Mouse (Mus musculus) forebrain, embryonic 14.5 days (tissue): ENCODE data around the gene Sf3a1. TPM values are rescaled to one million over a fixed set of nuclear protein-coding genes. Genes with fewer than 3 reads are reported as not detected.
"Not testable (repeated sequence)": the region's sequence is repeated elsewhere in the genome, so short reads cannot be mapped to it uniquely, and the experiment has no call there.

ENCODE experiments used
- ATAC-seq: fragments of 200-750 bp; cut with Nextera tagmentation; 2 replicates; pipeline ENCODE4 v1.8.0; 2017; ENCODE audit warnings: mild to moderate bottlenecking, moderate library complexity
- DNase-seq: peaks from one replicate; pipeline ENCODE4 v3.0.0-alpha.2; 2015; ENCODE audit warnings: low spot score
- H3K27ac ChIP-seq: fragments of 300-500 bp; sonication (generic); 2 replicates; pipeline ENCODE4 v1.5.1; 2014; ENCODE audit warnings: low read depth, mild to moderate bottlenecking, control low read depth, low read length, moderate library complexity
- H3K27me3 ChIP-seq: fragments of 300-500 bp; sonication (generic); replicated peaks from 2 replicates; pipeline ENCODE4 v1.6.1; 2014; ENCODE audit warnings: low read length, control low read depth, mixed read lengths; ENCODE audit not compliant: control insufficient read depth, insufficient read depth
- H3K36me3 ChIP-seq: fragments of 300-500 bp; sonication (generic); 2 replicates; pipeline ENCODE4 v1.6.1; 2014; ENCODE audit warnings: low read length, control low read depth; ENCODE audit not compliant: control insufficient read depth, insufficient read depth
- H3K4me1 ChIP-seq: fragments of 300-500 bp; sonication (generic); 2 replicates; pipeline ENCODE4 v1.6.1; 2014; ENCODE audit warnings: antibody characterized with exemption, low read length, control low read depth; ENCODE audit not compliant: control insufficient read depth, insufficient read depth
- H3K4me2 ChIP-seq: fragments of 300-500 bp; sonication (generic); 2 replicates; pipeline ENCODE4 v1.6.1; 2014; ENCODE audit warnings: mild to moderate bottlenecking, control low read depth, low read length
- H3K4me3 ChIP-seq: fragments of 300-500 bp; sonication (generic); 2 replicates; pipeline ENCODE4 v1.5.1; 2014; ENCODE audit warnings: low read depth, low read length, control low read depth
- H3K9ac ChIP-seq: fragments of 300-500 bp; sonication (generic); 2 replicates; pipeline ENCODE4 v1.6.1; 2014; ENCODE audit warnings: mild to moderate bottlenecking, low read length, control low read depth, moderate library complexity
- H3K9me3 ChIP-seq: fragments of 300-500 bp; sonication (generic); replicated peaks from 2 replicates; pipeline ENCODE4 v1.6.1; 2016; ENCODE audit warnings: low read length, control low read depth, mixed read lengths; ENCODE audit not compliant: control insufficient read depth
- WGBS: fragments of 180-500 bp; shearing (Covaris S2); extraction: QIAGEN DNeasy Blood & Tissue Kit; methylation state at CpG from one replicate; pipeline ENCODE4 v1.1.7; 2014; 5-methylcytosine and 5-hydroxymethylcytosine counted together
- polyA plus RNA-seq: library from polyadenylated mRNA; unstranded; fragments of >200 nt; fragmentation: Nextera tagmentation; extraction: Ambion mirVana; gene quantifications from 2 replicates; pipeline ENCODE4 v1.2.1, GENCODE M21; 2014

Sf3a1 gene
- polyA plus RNA-seq, 1 experiment from 2014 or later = 51.5 TPM

GRCm38 (mm10) chr11:4128461-4128860, 31.7 kb upstream of the Sf3a1 start:
- not testable (repeated sequence) for H3K4me2 ChIP-seq, H3K27ac ChIP-seq, DNase-seq, H3K9ac ChIP-seq, ATAC-seq, H3K36me3 ChIP-seq, H3K4me3 ChIP-seq, H3K9me3 ChIP-seq, H3K4me1 ChIP-seq, H3K27me3 ChIP-seq
- WGBS = 93% methylated on average over 4 of the region's 4 CpGs

GRCm38 (mm10) chr11:4133450-4133849, 26.7 kb upstream of the Sf3a1 start:
- peaks cover 8% of the 10 kb centered on the region; the same call in 1 of the 2 replicates for H3K36me3 ChIP-seq
- peaks cover 11% of the 10 kb centered on the region; the same call in 1 of the 2 replicates for H3K4me1 ChIP-seq
- H3K9ac ChIP-seq = no peak overlapping the region
- H3K27ac ChIP-seq = no peak overlapping the region
- 60% methylated on average over 3 of the region's 3 CpGs for WGBS
- no peak overlapping the region for H3K4me3 ChIP-seq
- no peak overlapping the region for H3K4me2 ChIP-seq
- H3K27me3 ChIP-seq = no peaks in the 10 kb centered on the region
- no peaks in the 10 kb centered on the region for H3K9me3 ChIP-seq
- no peak for ATAC-seq
- DNase-seq = no peak

DNA sequence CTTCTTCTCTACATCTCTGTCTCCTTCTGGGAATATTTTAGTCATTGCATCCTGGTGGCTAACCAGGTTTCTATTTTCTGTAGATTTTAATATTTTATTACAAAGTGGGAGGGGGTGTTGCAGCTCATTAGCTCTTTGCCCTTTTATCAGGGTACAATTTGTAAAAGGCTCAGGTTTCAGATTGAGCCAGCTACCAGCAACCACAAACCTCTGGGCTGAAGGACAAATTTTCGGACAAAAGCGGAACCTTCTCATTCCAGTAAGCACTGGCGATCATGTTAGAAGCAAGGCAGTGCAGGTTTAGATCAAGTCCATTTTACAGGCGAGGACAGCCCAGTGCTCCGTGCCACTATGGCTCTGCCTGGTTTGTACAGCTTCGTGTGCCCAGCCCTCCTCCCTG, 25.8 kb upstream of the Sf3a1 start:
- 0 out of 2 replicates have a peak overlapping the region, but pooled peaks have one; percentile 65 for H3K4me2 ChIP-seq
- H3K36me3 ChIP-seq = peaks cover 17% of the 10 kb centered on the region
- peak overlapping the region; percentile 25; the same call in 1 of the 2 replicates for H3K9ac ChIP-seq
- peaks cover 11% of the 10 kb centered on the region; the same call in 1 of the 2 replicates for H3K4me1 ChIP-seq
- H3K9me3 ChIP-seq = no peaks in the 10 kb centered on the region
- H3K4me3 ChIP-seq = no peak overlapping the region
- no peaks in the 10 kb centered on the region for H3K27me3 ChIP-seq
- no peak for DNase-seq
- WGBS = 64% methylated on average over 6 of the region's 6 CpGs
- no peak for ATAC-seq
- no peak overlapping the region for H3K27ac ChIP-seq

DNA sequence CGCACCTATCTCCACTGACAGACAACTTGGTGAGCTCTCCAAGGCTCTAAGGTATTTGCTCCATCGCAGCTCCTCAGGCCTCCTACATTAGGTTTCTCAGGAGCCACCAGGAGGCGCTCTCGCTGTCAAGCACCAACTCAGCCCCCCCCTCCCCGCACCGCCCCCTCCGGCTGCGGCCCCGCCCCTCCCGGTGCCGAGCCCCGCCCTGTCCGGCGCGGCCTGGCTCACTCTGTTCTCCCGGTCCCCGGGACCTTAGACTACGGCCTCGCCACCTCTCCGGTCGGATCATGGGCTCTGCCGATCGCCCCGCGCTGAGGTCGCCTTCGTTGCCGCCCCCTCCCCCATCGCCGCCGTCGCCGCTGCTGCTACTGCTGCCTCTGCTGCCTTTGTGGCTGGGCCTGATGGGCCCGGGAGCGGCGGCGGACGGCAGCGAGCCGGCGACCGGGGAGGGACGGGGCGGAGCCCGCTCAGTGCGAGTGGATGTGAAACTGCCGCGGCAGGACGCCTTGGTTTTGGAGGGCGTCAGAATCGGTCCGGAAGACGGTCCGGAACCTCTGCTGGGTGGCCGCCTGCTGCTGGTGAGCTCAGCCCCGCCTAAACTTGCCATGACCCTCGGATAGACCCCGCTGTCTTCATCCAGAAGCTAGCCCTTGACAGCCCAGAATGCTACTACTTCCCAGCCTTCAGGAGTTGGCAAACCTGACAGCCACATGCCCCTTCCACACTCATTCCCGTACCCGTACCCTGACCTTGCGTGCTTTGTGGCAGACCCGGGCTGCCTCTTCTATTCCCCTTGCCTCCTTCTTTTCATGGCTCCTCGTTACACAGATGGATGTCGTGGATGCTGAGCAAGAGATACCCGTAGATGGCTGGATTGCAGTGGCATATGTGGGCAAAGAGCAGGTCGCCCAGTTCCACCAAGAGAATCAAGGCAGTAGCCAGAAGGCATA, 24.9 kb upstream of the Sf3a1 start, which contains the start of gene Rnf215:
TSS of gene Rnf215 (plus strand) at position 217 of the 950 bp plus-strand sequence.
- Histone ChIP-seq H3K27ac (peak within 1 kb of the TSS; percentile 75), H3K36me3 (peaks cover 26% of the 10 kb centered on the region), H3K9me3 (no peaks in the 10 kb centered on the region), H3K9ac (peak within 1 kb of the TSS; percentile 97), H3K4me1 (peaks cover 11% of the 10 kb centered on the region; the same call in 1 of the 2 replicates), H3K27me3 (no peaks in the 10 kb centered on the region), H3K4me2 (peak within 1 kb of the TSS; percentile 65), H3K4me3 (peak within 1 kb of the TSS; percentile 85)
- 2% methylated on average over 63 of the region's 66 CpGs for WGBS
- DNase-seq (peak; percentile 95), ATAC-seq (peak; percentile 94)

DNA sequence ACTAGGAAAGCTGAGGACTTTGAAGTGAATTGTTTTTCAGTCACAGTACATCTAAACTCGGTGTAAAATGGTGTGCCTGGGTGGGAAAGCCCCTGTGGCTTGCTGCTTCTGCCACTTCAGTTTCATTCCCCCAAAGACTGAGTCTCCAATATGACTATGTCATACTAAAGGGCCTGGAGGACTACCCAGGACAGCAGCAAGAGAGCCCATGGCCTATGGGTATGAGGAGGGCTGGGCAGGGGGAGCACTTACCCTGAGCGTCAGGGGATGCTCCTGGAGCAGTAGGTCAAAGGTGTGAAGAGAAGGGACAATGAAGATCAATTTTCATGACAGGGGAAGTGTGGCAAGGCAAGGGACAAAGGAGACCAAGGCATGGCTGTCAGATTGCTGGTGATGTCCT, 21.2 kb upstream of the Sf3a1 start:
- H3K27ac ChIP-seq = no peak overlapping the region
- H3K4me3 ChIP-seq = no peak overlapping the region
- WGBS = 78% methylated on average over 2 of the region's 2 CpGs
- H3K27me3 ChIP-seq = no peaks in the 10 kb centered on the region
- ATAC-seq (no peak), DNase-seq (no peak)
- peaks cover 63% of the 10 kb centered on the region for H3K36me3 ChIP-seq
- H3K9me3 ChIP-seq = no peaks in the 10 kb centered on the region
- H3K4me1 ChIP-seq = peaks cover 11% of the 10 kb centered on the region; the same call in 1 of the 2 replicates
- H3K9ac ChIP-seq = no peak overlapping the region
- H3K4me2 ChIP-seq = no peak overlapping the region

GRCm38 (mm10) chr11:4141505-4141904, 18.6 kb upstream of the Sf3a1 start:
- Histone ChIP-seq H3K9ac (no peak overlapping the region), H3K4me3 (no peak overlapping the region), H3K4me1 (peaks cover 4% of the 10 kb centered on the region; the same call in 1 of the 2 replicates), H3K9me3 (no peaks in the 10 kb centered on the region), H3K36me3 (peaks cover 73% of the 10 kb centered on the region), H3K27ac (no peak overlapping the region), H3K27me3 (no peaks in the 10 kb centered on the region), H3K4me2 (no peak overlapping the region)
- DNase-seq (no peak), ATAC-seq (no peak)

GRCm38 (mm10) chr11:4142352-4142751, 17.8 kb upstream of the Sf3a1 start:
- H3K4me2 ChIP-seq = no peak overlapping the region
- H3K36me3 ChIP-seq = peaks cover 73% of the 10 kb centered on the region
- 88% methylated on average over 4 of the region's 4 CpGs for WGBS
- H3K9ac ChIP-seq = no peak overlapping the region
- H3K4me3 ChIP-seq = no peak overlapping the region
- H3K9me3 ChIP-seq = no peaks in the 10 kb centered on the region
- ATAC-seq (no peak), DNase-seq (no peak)
- H3K27ac ChIP-seq = no peak overlapping the region
- no peaks in the 10 kb centered on the region for H3K4me1 ChIP-seq
- no peaks in the 10 kb centered on the region for H3K27me3 ChIP-seq

DNA sequence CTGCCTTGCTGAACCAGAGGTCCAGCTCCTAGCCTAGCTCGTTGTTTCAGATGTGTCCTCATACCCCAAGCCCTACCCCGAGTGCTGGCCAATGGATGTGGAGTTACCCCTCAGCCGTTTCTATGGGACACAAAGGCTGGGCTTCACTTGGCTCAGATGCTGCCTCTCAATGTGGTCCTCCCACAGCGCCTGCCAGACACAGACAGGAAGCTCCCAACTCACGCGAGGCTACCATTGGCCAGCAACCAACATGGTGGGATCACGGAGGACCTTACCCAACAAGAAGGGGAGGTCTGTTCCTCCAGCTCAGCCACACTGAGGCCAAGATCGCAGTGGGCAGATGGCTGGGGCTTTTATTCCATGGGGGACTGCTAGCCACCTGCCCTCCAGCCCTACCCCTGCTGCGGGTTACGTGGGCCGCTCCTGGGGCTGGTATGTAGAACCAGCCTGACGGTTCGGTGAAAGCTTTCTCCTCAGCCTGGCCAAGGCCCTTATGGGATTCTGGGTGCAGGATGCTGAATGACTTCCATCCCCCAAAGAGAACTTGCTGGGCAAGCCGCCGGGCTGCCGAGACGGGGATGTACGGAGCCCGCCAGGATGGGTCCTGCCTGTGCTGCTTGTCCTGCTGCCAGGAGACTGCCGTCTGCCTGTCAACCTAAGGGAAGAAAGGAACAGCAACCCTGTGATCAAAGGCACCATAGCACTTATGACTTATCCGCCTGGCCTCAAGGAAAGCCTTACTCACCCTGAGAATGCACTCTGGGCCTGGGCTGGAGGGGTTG, 16.7 kb upstream of the Sf3a1 start:
- H3K4me3 ChIP-seq = no peak overlapping the region
- no peak overlapping the region for H3K9ac ChIP-seq
- no peaks in the 10 kb centered on the region for H3K27me3 ChIP-seq
- no peak for DNase-seq
- no peak overlapping the region for H3K4me2 ChIP-seq
- no peaks in the 10 kb centered on the region for H3K4me1 ChIP-seq
- no peaks in the 10 kb centered on the region for H3K9me3 ChIP-seq
- 92% methylated on average over 21 of the region's 21 CpGs for WGBS
- no peak for ATAC-seq
- H3K27ac ChIP-seq = no peak overlapping the region
- H3K36me3 ChIP-seq = peaks cover 64% of the 10 kb centered on the region
